Mouse (Mus musculus): Measurements from ENCODE around the gene Hsd11b2. TPM values are rescaled to one million over a fixed set of nuclear protein-coding genes. Genes with fewer than 3 reads are reported as not detected.

The Hsd11b2 gene
- under 1 TPM; 0.16 to 0.53 TPM for total RNA-seq (2021)
- long read RNA-seq, experiment 1: 0 reads
- long read RNA-seq, experiment 2, partial matches to known transcripts: 0 of 1 reads
- long read RNA-seq, experiment 2, other reads (novel, unspliced or antisense): 0 of 1 reads

DNA sequence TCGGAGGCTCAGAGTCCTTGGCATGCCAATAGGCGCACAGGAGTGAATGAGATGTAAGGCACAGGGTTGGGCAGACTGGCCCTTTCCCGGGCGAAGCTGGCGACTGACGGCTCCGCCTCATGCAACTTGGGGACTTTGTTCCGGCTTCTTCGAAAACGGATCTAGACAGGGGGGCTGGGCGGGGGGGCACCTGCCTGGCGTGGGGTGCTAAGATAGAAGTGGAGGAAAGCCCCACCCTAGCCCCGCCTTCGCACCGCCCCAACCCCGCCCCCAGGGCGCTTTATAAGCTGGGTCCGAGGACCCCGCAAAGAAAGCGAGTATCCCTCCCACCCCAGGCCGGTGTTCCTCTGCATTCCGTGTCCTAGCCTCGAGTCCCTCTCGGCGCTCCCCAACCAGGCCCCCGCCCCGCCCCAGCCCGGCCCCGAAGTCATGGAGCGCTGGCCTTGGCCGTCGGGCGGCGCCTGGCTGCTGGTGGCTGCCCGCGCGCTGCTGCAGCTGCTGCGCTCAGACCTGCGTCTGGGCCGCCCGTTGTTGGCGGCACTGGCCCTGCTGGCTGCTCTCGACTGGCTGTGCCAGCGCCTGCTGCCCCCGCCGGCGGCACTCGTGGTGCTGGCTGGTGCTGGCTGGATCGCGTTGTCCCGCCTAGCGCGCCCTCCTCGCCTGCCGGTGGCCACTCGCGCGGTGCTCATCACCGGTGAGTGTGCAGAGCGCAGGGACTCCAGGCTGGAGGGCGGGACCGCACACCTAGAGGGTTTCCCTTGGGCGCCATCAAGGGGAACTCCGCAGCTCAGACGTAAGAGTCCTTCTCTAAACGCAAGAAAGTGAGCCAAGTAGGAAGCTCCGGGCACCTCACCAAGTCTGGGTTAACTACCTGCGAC lies at the start of gene Hsd11b2:
Hsd11b2 (plus strand) TSS at position 320 of the 878 bp plus-strand sequence.
- DNase-seq (ENCODE audit: low spot score in 2 of 2): peak; percentile 32 to 42

DNA sequence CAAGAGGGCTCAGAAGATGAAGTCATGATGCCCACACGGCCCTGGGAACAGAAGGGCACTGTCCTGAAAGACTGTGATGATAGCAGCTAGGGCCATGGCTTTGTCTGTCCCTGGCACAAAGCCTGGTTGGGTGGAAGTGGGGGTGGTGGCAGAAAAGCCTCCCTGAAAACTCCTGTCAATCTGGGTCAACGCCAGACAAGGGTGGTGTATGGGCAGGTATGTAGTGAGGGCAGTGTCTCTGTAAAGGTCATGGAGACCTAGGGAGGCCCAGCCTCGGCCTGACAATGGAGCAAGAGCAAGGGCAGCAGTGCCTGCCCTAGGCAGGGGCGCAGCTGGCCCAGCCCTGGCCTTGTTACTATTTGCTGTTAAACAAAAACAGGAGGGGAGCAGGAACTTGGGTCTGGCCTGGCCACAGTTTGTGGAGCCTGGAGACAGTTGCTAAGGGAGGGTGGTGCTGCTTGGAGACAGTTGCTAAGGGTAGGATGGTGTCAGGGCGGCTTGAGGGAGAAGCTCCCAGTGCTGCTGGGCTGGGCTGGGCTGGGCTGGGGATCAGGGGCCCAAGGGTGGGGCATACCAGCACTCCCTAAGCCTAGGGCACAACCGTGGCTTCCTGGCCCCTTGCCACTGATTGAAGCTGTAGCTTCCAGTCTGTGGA lies 49.4 kb upstream of the Hsd11b2 start:
- no peak for DNase-seq (ENCODE audit: low spot score in 2 of 2)

DNA sequence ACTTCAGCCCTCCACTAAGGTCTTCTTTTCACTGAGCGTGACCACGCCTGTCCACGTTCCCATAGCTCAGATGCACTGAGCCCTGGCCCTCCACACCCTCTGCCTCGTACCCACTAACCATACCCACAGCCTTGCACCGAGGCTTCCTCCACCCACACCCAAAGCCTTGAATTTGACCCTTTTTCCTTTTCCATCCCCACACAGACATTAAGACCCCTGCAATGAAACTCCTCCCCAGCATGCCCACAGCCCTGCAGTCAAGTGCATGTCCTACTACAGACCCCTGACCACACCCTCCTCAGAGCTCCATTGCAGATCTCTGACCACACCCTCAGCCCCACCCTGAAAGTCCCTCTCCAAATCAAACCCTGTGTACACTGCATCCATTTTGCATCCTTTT lies 48.7 kb upstream of the Hsd11b2 start:
- no peak for DNase-seq (ENCODE audit: low spot score in 2 of 2)

DNA sequence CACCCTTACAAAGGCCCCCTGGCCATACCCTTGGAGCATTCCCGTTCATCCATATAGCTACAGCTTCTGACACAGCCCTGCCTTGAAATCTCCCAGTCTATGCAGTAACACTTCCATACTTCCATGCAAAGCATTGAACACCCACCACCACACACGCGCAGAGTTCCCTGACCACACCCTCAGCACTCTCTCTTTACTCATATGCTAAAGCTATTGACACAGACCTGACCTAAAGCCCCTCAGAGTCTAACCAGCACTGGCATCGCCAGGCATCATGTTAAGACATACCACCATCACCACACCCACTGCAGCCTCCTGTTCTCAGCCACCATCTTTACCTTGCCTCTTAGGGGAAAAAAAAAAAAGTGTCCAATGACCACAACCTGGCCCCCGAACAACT lies 48.3 kb upstream of the Hsd11b2 start:
- no peak for DNase-seq (ENCODE audit: low spot score in 2 of 2)

GRCm38 (mm10) chr8:105470681-105471313 lies 47.8 kb upstream of the Hsd11b2 start:
- DNase-seq (ENCODE audit: low spot score in 2 of 2): no peak

GRCm38 (mm10) chr8:105471314-105472015 lies 47.1 kb upstream of the Hsd11b2 start, which contains the start of gene Tppp3:
Gene Tppp3, minus strand, starts transcription at chr8:105471526.
- DNase-seq (ENCODE audit: low spot score in 2 of 2): peak; percentile 79 to 84

- no peak for DNase-seq (ENCODE audit: low spot score in 2 of 2)
These were observed 46.1 kb upstream of the Hsd11b2 start for GRCm38 (mm10) chr8:105472414-105472932.

DNA sequence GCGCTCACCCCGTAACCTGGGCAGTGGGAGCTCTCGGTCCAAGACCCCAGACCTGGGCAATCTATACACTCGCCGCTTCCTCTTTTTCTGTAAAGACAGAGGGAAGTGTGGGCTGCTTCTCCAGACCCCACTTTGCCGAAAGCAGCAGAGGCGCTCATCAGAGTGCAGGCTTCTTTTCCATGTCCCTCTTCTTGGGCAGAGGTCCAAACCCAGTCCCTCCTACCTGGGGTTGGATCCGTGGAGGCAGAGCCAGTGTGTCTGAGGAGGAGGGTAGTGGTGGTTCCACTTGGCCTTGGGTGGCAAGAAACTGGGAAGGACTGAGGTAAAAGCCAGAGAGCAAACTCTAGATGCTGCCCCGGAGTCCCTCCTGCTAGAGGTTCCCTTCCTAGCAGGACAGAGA lies 45.6 kb upstream of the Hsd11b2 start:
- no peak for DNase-seq (ENCODE audit: low spot score in 2 of 2)

DNA sequence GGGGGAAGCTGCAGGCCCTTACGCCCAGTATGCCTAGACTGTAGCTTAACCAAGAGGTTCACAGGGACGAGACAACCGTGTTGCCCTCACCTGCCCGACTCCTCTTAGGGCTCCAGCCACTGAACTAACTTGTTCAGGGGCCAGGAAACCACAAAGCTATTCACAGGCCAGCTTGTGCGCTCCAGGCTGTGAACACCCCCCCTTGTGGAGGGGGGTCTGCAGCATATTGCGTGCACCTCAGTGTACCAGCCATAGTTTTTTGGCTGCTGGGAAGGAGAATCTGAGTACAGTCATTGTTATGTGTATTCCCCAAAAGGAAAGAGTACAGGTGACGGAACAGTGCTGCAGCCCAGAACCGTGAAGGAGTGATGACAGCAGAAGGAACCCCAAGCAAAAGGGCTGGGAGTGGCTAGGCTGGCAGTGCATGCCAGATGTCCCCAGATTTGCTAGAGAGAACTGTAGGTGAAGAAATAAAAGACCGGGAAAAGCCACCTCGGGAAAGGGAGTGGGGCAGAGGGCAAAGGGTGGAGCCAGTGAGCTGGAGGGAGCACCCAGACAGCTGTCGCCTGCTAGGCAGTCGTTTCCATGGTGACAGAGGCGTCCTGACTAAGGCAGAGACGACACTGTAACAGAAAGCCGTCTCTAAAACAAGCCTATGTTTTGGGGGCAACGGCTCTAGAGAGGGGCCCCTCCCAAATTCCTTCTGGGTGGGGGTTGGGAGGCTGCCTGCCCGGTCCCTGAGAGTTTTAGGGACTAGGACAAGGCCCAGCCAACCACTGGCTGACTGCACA lies 44.5 kb upstream of the Hsd11b2 start:
- no peak for DNase-seq (ENCODE audit: low spot score in 2 of 2)

- no peak for DNase-seq (ENCODE audit: low spot score in 2 of 2)
These were observed 43.9 kb upstream of the Hsd11b2 start for GRCm38 (mm10) chr8:105474680-105475079.

DNA sequence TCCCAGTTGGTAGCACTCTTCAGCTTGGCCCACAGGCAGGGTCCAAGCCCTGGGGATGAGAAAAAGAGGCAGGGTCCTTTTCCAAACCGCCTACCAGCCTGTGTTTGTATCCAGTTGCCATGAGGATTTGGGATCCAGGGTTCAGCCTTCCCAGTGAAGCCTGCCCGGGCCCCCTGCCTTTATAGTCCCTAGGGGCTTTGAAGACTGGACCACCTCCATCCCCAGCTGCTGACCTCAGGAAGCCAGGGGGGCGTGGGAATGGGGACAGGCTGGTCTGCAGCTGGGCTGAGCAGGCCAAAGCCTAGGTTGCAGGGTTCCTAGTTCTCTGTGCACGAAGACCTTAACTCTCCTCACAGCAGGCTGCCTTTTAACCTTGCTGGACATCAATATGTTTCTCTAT lies 43.3 kb upstream of the Hsd11b2 start:
- no peak for DNase-seq (ENCODE audit: low spot score in 2 of 2)

GRCm38 (mm10) chr8:105475742-105476141 lies 42.8 kb upstream of the Hsd11b2 start:
- DNase-seq (ENCODE audit: low spot score in 2 of 2): no peak

DNA sequence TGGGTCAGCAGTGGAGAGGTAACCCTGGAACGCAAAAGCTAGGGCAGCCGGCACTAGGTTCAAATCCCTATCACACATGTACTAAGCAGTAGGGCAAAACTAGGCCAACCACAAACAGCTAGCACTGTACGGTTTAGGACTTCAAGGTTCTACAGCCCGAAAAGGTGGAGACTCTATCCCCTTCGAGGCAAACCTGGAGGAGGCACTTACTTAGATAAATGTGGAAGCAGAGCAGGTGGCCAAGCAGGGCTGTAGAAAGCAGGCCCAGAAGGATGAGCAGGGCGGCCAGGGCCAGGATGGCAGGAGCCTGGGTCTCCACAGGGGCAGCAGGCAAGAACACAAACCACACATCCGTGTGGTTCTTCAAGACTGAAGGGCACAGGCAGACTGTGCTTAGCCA lies 42.4 kb upstream of the Hsd11b2 start:
- DNase-seq (ENCODE audit: low spot score in 2 of 2): no peak

GRCm38 (mm10) chr8:105476628-105477413 lies 41.7 kb upstream of the Hsd11b2 start:
- peak; percentile 41 to 55 for DNase-seq (ENCODE audit: low spot score in 2 of 2)

- DNase-seq (ENCODE audit: low spot score in 2 of 2): no peak
These were observed 40.8 kb upstream of the Hsd11b2 start for GRCm38 (mm10) chr8:105477792-105478191.

- DNase-seq (ENCODE audit: low spot score in 2 of 2): no peak
These were observed 37.5 kb upstream of the Hsd11b2 start for GRCm38 (mm10) chr8:105481013-105481412.

DNA sequence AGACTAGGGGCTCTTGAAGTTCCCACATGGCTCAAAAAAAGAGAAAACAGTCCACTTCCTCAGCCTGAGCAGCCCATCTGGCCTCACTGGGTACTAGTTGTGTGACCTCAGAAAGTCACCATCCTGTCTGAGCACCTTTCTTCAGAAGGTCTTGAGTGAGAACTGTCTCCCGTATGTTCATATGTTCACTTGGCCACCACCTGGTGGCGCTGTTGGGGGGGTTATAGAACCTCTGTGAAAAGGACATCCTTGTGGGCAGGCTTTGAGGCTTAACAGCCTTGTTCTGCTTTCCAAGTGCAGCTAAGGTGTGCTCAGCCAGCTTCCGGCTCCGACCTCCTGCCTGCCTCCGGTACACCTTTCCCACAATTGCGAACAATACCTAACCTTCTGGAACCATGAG lies 37.1 kb upstream of the Hsd11b2 start:
- DNase-seq (ENCODE audit: low spot score in 2 of 2): no peak

DNA sequence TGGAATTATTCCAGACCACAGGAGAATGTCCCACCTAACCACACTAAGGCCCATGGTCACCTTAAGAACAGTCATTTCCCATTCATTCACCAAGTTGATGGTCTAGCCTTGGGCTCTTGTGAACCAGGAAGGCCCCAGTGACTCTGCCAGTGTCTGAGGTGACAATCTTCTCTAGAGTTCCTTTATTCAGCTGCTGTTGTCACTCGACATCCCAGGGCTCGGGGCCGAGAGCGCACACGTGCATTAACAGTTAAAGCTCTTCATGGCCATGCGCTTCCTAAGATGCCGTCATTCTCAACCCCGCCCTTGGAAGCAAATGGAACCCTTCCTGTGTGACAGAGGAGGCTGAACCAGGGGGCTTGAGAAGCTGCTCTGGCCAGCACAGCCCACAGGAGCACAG lies 36.4 kb upstream of the Hsd11b2 start:
- no peak for DNase-seq (ENCODE audit: low spot score in 2 of 2)
